Mouse (Mus musculus) ES-CJ7 (cell line): ENCODE data around the gene Gm12216.
"Not testable (repeated sequence)": the region's sequence is repeated elsewhere in the genome, so short reads cannot be mapped to it uniquely, and the experiment has no call there.

Experiments
- DNase-seq: peaks from one replicate; pipeline ENCODE4 v3.0.0; 2011; ENCODE audit warnings: low read depth, low spot score

Gm12216 gene

GRCm38 (mm10) chr11:53858761-53859580 is at the start of gene Gm12216:
TSS of gene Gm12216 (minus strand) at chr11:53859256.
- DNase-seq, result not testable (repeated sequence)

- no peak for DNase-seq
Measured at GRCm38 (mm10) chr11:53908686-53909085, 49.6 kb upstream of the Gm12216 start.

- peak; percentile 62 for DNase-seq
Measured at GRCm38 (mm10) chr11:53904534-53904925, 45.5 kb upstream of the Gm12216 start.

GRCm38 (mm10) chr11:53903781-53904533 is 44.9 kb upstream of the Gm12216 start:
- DNase-seq, result peak; percentile 78

GRCm38 (mm10) chr11:53902741-53903140 is 43.7 kb upstream of the Gm12216 start:
- DNase-seq, result no peak

- DNase-seq, result peak; percentile 19
Measured at GRCm38 (mm10) chr11:53900991-53901390, 41.9 kb upstream of the Gm12216 start.

GRCm38 (mm10) chr11:53899981-53900380 is 40.9 kb upstream of the Gm12216 start:
- peak; percentile 44 for DNase-seq

GRCm38 (mm10) chr11:53899004-53899403 is 39.9 kb upstream of the Gm12216 start:
- no peak for DNase-seq

GRCm38 (mm10) chr11:53896935-53897334 is 37.9 kb upstream of the Gm12216 start:
- no peak for DNase-seq

- no peak for DNase-seq
Measured at GRCm38 (mm10) chr11:53893451-53893850, 34.4 kb upstream of the Gm12216 start.

GRCm38 (mm10) chr11:53892716-53893416 is 33.8 kb upstream of the Gm12216 start:
- peak; percentile 55 for DNase-seq

GRCm38 (mm10) chr11:53891505-53892451 is 32.7 kb upstream of the Gm12216 start, which contains the start of gene Slc22a5:
TSS of gene Slc22a5 (minus strand) at chr11:53891660.
- peak; percentile 99 for DNase-seq

GRCm38 (mm10) chr11:53890906-53891504 is 31.9 kb upstream of the Gm12216 start:
- peak; percentile 10 for DNase-seq

- DNase-seq, result no peak
Measured at GRCm38 (mm10) chr11:53890225-53890624, 31.2 kb upstream of the Gm12216 start.

GRCm38 (mm10) chr11:53889091-53889645 is 30.1 kb upstream of the Gm12216 start:
- no peak for DNase-seq

- DNase-seq, result no peak
Measured at GRCm38 (mm10) chr11:53888242-53888641, 29.2 kb upstream of the Gm12216 start.

- DNase-seq, result no peak
Measured at GRCm38 (mm10) chr11:53883287-53883686, 24.2 kb upstream of the Gm12216 start.

GRCm38 (mm10) chr11:53878096-53878495 is 19.0 kb upstream of the Gm12216 start:
- DNase-seq, result peak; percentile 36

- DNase-seq, result no peak
Measured at GRCm38 (mm10) chr11:53876488-53876887, 17.4 kb upstream of the Gm12216 start.

- peak; percentile 29 for DNase-seq
Measured at GRCm38 (mm10) chr11:53874706-53875105, 15.7 kb upstream of the Gm12216 start.
